Mouse (Mus musculus) forebrain, embryonic 11.5 days (tissue): Measurements from ENCODE around the gene Mmgt1. TPM values are rescaled to one million over a fixed set of nuclear protein-coding genes. Genes with fewer than 3 reads are reported as not detected.

Source experiments
- ATAC-seq: fragments of 200-750 bp; cut with Nextera tagmentation; replicated peaks from 2 replicates; pipeline ENCODE4 v1.8.0; 2017; ENCODE audit warnings: moderate TSS enrichment; ENCODE audit not compliant: low FRiP score
- DNase-seq: peaks from one replicate; pipeline ENCODE4 v3.0.0-alpha.2; 2017; ENCODE audit warnings: low spot score
- H3K27ac ChIP-seq: fragments of 300-500 bp; sonication (generic); 2 replicates; pipeline ENCODE4 v1.5.1; 2014; ENCODE audit warnings: low read depth, low read length
- H3K27me3 ChIP-seq: fragments of 300-500 bp; sonication (generic); 2 replicates; pipeline ENCODE4 v1.6.1; 2014; ENCODE audit warnings: mild to moderate bottlenecking, low read length, mixed read lengths; ENCODE audit not compliant: control insufficient read depth, insufficient read depth
- H3K36me3 ChIP-seq: fragments of 300-500 bp; sonication (generic); 2 replicates; pipeline ENCODE4 v1.6.1; 2014; ENCODE audit warnings: mild to moderate bottlenecking, low read length, moderate library complexity, mixed read lengths; ENCODE audit not compliant: control insufficient read depth, insufficient read depth
- H3K4me1 ChIP-seq: fragments of 300-500 bp; sonication (generic); replicated peaks from 2 replicates; pipeline ENCODE4 v1.6.1; 2014; ENCODE audit warnings: low read length, mixed read lengths; ENCODE audit not compliant: control insufficient read depth, insufficient read depth
- H3K4me2 ChIP-seq: fragments of 300-500 bp; sonication (generic); 2 replicates; pipeline ENCODE4 v1.6.1; 2014; ENCODE audit warnings: low read depth, mild to moderate bottlenecking, low read length, moderate library complexity, mixed read lengths; ENCODE audit not compliant: severe bottlenecking
- H3K4me3 ChIP-seq: fragments of 300-500 bp; sonication (generic); 2 replicates; pipeline ENCODE4 v1.5.1; 2014; ENCODE audit warnings: low read depth, low read length
- H3K9ac ChIP-seq: fragments of 300-500 bp; sonication (generic); 2 replicates; pipeline ENCODE4 v1.6.1; 2014; ENCODE audit warnings: low read length
- H3K9me3 ChIP-seq: fragments of 300-500 bp; sonication (generic); 2 replicates; pipeline ENCODE4 v1.6.1; 2016; ENCODE audit warnings: low read length, mixed read lengths; ENCODE audit not compliant: control insufficient read depth
- WGBS: fragments of 180-500 bp; shearing (Covaris S2); extraction: QIAGEN DNeasy Blood & Tissue Kit; methylation state at CpG from one replicate; pipeline ENCODE4 v1.1.7; 2014; 5-methylcytosine and 5-hydroxymethylcytosine counted together
- polyA plus RNA-seq: library from polyadenylated mRNA; unstranded; fragments of >200 nt; fragmentation: Nextera tagmentation; extraction: Ambion mirVana; gene quantifications from 2 replicates; pipeline ENCODE4 v1.2.1, GENCODE M21; 2014

The Mmgt1 gene
- polyA plus RNA-seq: 50.5 and 55.1 TPM in 2 replicates

DNA sequence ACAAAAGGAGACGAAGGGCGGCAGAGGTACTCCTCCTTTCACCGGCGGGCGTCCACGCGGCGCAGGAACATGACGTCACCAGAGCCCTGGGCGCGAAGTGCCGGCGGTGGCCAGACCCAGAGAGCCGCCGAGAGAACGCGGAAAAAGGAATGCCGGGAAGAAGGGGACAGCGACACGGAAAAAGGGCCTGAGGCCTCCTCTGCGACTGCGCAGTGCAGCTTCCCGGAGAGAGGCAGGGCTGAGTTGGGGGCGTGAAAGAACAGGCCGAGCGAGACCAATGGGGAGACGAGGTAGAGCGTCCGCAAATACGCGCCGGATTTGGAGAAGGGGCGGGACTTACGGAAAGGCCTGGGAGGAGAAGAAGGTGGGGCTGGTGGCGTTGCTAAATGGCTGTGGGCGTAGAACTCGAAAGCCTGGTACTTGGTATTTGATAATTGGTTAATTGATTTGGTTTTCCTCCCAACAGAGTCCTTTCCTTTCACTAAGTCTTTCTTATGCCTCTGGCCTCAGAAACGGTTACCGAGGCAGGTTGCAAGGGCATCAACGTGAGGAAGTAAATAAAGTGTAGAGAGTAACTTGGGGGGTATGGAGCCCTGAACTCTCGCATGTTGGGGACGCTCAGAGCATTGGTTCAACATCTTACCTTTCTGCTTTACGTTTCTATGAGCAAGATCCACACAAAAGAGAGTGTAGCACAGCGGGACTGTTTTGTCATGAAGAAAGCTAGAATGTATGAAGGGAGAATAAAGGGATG, at the start of gene Mmgt1:
Gene Mmgt1 (minus strand): TSS at position 183 of the 754 bp plus-strand sequence.
- ATAC-seq: peak; percentile 99

DNA sequence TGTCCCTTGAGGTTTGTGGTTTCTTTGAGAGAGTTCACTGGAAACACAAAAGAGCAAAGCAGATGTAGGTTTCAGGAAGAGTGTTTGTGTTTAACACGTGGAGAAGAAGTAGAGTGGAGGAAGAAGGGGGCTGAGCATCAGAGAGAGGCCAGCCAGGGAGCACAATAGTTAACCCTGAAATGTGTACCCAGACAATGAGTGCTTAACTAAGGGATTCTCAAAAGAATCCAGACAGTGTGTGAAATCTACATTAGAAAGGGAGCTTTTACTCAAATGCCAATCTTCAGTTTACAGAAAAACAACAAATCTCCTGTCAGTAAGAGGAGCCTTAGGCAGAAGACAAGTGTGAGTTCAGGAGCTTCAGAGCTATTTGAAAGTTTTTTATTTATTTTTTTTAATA, 42.2 kb upstream of the Mmgt1 start:
- Histone ChIP-seq H3K36me3 (no peaks in the 10 kb centered on the region), H3K27me3 (no peaks in the 10 kb centered on the region), H3K9me3 (no peaks in the 10 kb centered on the region), H3K4me2 (no peak overlapping the region), H3K9ac (no peak overlapping the region), H3K4me1 (no peaks in the 10 kb centered on the region), H3K4me3 (no peak overlapping the region), H3K27ac (no peak overlapping the region)
- ATAC-seq: no peak
- 0% methylated on average over 1 of the region's 1 CpGs for WGBS
- DNase-seq: no peak

More for the DNA sequence above, at the start of gene Mmgt1:
- no peaks in the 10 kb centered on the region for H3K4me1 ChIP-seq
- no peaks in the 10 kb centered on the region for H3K36me3 ChIP-seq
- peak within 1 kb of the TSS; percentile 61 for H3K4me3 ChIP-seq
- no peaks in the 10 kb centered on the region for H3K27me3 ChIP-seq
- peak within 1 kb of the TSS; percentile 51 for H3K4me2 ChIP-seq
- peak within 1 kb of the TSS; percentile 83 for H3K9ac ChIP-seq
- 10% methylated on average over 44 of the region's 44 CpGs for WGBS
- DNase-seq: peak; percentile 94
- no peaks in the 10 kb centered on the region for H3K9me3 ChIP-seq
- H3K27ac ChIP-seq: 0 out of 2 replicates have a peak within 1 kb of the TSS, but pooled peaks have one; percentile 25

DNA sequence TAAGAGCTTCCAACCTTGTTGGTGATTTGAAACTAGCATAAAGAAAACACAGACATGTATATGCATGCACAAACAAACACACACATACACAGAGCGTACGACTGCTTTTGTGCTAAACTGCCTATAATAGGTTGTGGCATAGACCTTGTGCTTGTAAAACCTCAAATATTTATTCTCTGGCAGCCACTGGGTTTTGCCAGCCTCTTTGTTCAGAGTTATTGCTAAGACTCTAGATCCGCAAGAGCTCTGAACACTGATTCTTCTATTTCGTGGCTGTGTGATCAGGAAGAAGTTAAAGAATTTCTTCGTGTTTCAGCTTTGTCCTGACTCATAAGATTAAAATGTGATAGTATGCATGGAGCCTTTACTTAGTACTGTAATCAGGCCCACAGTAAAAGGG, 38.3 kb upstream of the Mmgt1 start:
- no peak for ATAC-seq
- Histone ChIP-seq H3K36me3 (no peaks in the 10 kb centered on the region), H3K9ac (no peak overlapping the region), H3K4me3 (no peak overlapping the region), H3K4me1 (no peaks in the 10 kb centered on the region), H3K9me3 (no peaks in the 10 kb centered on the region), H3K4me2 (no peak overlapping the region), H3K27ac (no peak overlapping the region), H3K27me3 (no peaks in the 10 kb centered on the region)
- DNase-seq: no peak
- WGBS: 90% methylated on average over 5 of the region's 5 CpGs

- H3K4me2 ChIP-seq: no peak overlapping the region
- no peak overlapping the region for H3K4me3 ChIP-seq
- no peak overlapping the region for H3K27ac ChIP-seq
- H3K9me3 ChIP-seq: no peaks in the 10 kb centered on the region
- no peaks in the 10 kb centered on the region for H3K36me3 ChIP-seq
- H3K9ac ChIP-seq: no peak overlapping the region
- ATAC-seq (no peak), DNase-seq (no peak)
- no peaks in the 10 kb centered on the region for H3K27me3 ChIP-seq
- 89% methylated on average over 2 of the region's 2 CpGs for WGBS
- H3K4me1 ChIP-seq: 0 out of 2 replicates have a peak, but pooled peaks cover 2% of the 10 kb centered on the region
These were observed 17.4 kb upstream of the Mmgt1 start for GRCm38 (mm10) chrX:56615236-56615635.

DNA sequence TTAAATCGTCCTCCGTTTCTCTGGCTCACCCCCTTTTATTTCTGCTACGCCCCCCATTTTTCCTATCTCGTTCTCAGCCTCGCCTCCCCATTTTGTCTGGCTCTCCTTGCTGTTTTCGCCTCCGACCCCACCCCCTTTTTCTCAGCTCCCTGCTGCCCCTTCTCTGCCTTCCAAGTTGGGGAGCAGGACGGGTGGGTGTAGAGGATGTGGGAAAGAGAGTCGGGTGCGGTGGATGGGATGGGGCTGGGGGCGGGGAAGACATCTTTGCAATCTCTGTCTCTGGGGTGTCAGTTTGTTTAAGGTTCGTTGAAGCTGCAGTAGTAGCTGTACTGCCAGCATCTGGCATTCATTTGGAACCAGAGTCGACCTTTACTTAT, 12.4 kb upstream of the Mmgt1 start:
- 18% methylated on average over 13 of the region's 13 CpGs for WGBS
- Histone ChIP-seq H3K9me3 (no peaks in the 10 kb centered on the region), H3K27ac (no peak overlapping the region), H3K27me3 (no peaks in the 10 kb centered on the region), H3K4me3 (peak overlapping the region; percentile 52), H3K4me2 (peak overlapping the region; percentile 54), H3K9ac (peak overlapping the region; percentile 67), H3K36me3 (no peaks in the 10 kb centered on the region), H3K4me1 (0 out of 2 replicates have a peak, but pooled peaks cover 2% of the 10 kb centered on the region)
- no peak for DNase-seq
- peak; percentile 38; the same call in 1 of the 2 replicates for ATAC-seq

DNA sequence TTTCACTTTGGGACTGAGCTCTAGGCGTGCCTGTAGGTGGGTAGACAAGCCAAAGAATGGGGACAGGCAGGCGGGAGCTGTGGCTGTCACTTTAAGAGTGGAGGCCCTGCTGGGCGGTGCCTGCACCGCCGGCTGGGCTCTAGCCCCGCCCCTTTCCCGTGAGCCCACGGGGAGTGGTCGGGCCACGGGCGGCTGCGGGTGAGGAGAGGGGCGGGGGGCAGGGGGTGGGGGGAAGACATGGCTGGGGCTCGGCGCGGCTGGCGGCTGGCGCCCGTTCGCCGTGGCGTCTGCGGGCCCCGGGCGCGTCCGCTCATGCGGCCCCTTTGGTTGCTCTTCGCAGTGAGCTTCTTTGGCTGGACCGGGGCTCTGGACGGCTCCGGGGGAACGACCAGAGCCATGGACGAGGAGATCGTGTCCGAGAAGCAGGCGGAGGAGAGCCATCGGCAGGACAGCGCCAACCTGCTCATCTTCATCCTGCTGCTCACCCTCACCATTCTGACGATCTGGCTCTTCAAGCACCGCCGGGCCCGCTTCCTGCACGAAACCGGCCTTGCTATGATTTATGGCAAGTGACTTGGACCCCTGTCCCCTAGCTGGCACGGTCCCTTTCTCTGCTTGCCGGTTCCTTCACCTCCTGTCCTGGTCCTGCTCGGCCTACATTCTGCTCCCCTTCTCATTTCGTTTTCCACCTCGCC, 11.9 kb upstream of the Mmgt1 start, which contains the start of gene Slc9a6:
Gene Slc9a6 (plus strand): TSS at position 135 of the 695 bp plus-strand sequence.
- Histone ChIP-seq H3K9me3 (no peaks in the 10 kb centered on the region), H3K4me1 (0 out of 2 replicates have a peak, but pooled peaks cover 2% of the 10 kb centered on the region), H3K27me3 (no peaks in the 10 kb centered on the region), H3K9ac (peak within 1 kb of the TSS; percentile 67), H3K27ac (no peak within 1 kb of the TSS), H3K4me3 (peak within 1 kb of the TSS; percentile 52), H3K4me2 (peak within 1 kb of the TSS; percentile 54), H3K36me3 (no peaks in the 10 kb centered on the region)
- whole genome bisulfite sequencing: 17% methylated on average over 35 of the region's 50 CpGs
- peak; percentile 88 for DNase-seq
- ATAC-seq: peak; percentile 98

GRCm38 (mm10) chrX:56609285-56609622, 11.4 kb upstream of the Mmgt1 start:
- H3K36me3 ChIP-seq: no peaks in the 10 kb centered on the region
- H3K27ac ChIP-seq: no peak overlapping the region
- no peaks in the 10 kb centered on the region for H3K9me3 ChIP-seq
- no peaks in the 10 kb centered on the region for H3K27me3 ChIP-seq
- peak overlapping the region; percentile 43; the same call in 1 of the 2 replicates for H3K9ac ChIP-seq
- WGBS: 21% methylated on average over 7 of the region's 7 CpGs
- DNase-seq (no peak), ATAC-seq (no peak; the same call in 1 of the 2 replicates)
- H3K4me2 ChIP-seq: peak overlapping the region; percentile 43; the same call in 1 of the 2 replicates
- 0 out of 2 replicates have a peak, but pooled peaks cover 2% of the 10 kb centered on the region for H3K4me1 ChIP-seq
- H3K4me3 ChIP-seq: peak overlapping the region; percentile 52

- H3K27me3 ChIP-seq: no peaks in the 10 kb centered on the region
- H3K36me3 ChIP-seq: no peaks in the 10 kb centered on the region
- H3K9me3 ChIP-seq: no peaks in the 10 kb centered on the region
- no peak overlapping the region for H3K9ac ChIP-seq
- 84% methylated on average over 7 of the region's 7 CpGs for WGBS
- DNase-seq (no peak), ATAC-seq (no peak)
- 0 out of 2 replicates have a peak, but pooled peaks cover 2% of the 10 kb centered on the region for H3K4me1 ChIP-seq
- no peak overlapping the region for H3K4me2 ChIP-seq
- no peak overlapping the region for H3K27ac ChIP-seq
- H3K4me3 ChIP-seq: no peak overlapping the region
These were observed 9.3 kb upstream of the Mmgt1 start for GRCm38 (mm10) chrX:56607032-56607710.
